Mouse (Mus musculus): ENCODE data around the gene Stag2. TPM values are rescaled to one million over a fixed set of nuclear protein-coding genes. Genes with fewer than 3 reads are reported as not detected.
A peak's percentile ranks its signal among the peaks of the same experiment; 100 is the strongest.

Gene Stag2
- 10 to 100 TPM; 53.1 to 53.3 TPM for total RNA-seq (2021)

DNA sequence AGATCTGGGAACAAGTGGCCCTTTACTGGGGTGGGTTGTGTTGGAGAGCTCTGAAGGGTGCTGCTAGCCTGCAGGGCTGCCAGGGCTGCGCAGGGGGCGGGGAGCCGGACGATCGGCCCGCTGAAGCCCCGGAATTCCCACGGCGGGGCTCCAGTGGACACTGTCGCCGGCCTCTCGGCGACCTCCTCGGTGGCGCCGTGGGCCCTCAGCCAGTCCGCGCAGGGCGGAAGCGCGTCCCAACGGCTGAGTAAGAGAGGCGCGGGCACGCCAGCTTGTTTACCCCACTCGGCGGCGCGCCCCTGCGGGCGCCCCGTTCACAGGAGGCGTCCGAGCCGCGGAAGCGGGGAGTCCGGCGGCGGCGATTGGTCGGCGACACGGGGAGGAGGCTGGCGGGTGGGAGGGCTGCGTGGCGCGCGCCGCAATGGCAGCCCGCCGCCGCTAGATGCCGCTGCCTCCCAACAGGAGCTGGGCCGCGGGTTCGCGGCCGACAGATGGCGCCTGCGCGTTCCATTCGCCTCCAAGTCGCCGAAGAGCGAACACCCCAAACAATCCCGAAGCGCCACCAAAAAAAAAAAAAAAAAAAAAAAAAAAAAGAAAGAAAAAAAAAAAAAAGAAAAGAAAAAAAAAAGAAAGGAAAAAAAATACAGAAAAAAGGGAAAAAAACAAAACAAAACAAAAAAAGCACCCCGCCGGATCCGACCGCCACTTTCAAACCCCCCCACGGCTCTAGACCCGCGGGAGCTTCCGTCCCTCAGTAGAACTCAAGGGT, at the start of gene Stag2:
TSS of gene Stag2 (plus strand) at position 530 of the 769 bp plus-strand sequence.
- DNase-seq = peak; percentile 83 to 84

DNA sequence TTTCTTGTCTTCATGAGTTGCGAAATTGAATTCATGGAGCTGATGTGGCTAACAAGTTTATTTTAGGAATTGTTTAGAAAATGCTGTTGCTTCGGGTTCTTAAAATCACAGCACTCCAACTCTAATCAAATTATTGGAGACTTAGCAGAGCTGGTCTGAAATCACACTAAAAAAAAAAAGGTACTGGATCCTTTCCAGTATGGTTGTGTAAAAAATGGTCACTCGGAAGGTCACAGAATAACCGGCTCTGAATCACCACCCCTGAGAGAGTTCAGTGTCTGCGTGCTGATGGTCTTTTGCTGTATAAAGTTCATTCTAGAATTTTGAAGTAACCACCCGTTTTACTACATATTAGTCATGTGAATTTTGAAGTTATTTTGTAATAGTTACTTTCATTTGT, 42.0 kb upstream of the Stag2 start:
- DNase-seq = no peak

DNA sequence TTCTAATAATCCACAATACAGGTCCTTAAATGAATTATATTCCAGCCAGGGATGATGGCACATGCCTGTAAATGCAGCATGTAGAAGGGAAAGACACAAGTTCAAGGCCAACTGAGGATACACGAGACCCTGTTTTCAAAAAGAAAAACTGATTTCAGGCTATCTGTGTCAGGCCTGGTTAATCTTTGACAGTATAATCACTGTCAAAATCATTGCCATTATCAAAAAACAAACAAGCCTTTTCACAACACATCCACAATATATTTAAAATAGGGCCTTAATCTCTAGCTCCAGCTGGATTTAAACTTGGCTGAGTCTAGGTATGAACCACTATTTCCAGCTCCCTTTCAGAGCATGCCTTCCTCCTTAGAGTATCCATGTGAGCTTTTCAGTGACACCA, 38.5 kb upstream of the Stag2 start:
- no peak for DNase-seq

DNA sequence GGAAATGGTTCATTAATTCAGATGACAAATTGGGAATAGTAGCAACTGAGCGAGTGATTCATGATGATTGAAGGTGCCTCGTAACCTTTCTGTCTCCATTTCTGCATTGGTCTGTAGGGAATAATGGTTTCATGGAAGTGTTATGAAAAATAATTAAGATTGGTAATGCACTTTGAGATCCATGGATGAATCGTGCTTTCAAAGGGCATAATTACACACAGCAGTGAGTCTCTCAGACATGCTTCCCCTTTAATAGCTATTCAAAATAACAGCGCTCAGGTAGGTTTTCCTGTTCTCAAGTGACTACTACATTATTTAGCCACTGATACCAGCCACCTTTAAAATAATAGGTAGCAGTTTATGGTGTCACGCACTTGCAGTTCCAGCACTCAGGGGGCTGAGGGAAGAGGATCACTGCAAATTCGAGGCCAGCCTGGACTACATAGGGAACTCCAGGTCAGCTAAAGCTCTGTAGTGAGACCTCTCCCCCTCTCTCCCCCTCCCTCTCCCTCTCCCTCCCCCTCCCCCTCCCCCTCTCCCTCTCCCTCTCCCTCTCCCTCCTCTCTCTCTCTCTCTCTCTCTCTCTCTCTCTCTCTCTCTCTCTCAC, 29.6 kb upstream of the Stag2 start:
- DNase-seq = no peak

DNA sequence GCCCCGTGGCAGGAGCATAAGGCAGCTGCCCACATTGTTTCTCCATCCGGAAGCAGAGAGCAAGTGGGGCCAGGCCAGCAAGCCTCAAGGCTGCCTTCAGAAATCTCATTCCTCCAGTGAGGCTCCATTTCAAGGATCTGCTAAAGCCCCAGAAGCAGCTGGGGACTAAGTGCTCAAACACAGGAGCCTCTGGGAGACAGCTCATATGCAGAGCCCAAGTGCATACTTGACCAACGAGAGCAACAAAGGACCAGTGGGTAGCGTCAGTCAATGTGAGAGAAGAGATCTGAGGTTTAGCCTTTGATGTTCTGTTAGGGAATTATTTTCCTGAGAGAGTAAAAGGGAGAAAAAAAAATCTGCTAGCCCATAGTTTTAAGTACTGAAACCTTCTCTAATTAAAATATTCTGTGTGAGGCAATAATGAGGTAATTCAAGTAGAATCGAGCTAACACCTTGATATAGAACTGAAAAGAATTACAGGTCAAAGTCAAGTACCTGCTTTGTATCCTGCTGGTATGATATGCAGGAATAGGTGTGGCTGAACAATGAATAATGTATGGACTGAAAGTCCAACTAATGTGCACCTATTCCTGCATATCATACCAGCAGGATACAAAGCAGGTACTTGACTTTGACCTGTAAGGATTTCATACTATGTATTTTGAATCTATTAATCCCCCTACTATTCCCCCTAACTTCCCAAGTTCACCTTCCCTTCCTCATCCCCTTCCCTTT, 24.0 kb upstream of the Stag2 start:
- no peak for DNase-seq

DNA sequence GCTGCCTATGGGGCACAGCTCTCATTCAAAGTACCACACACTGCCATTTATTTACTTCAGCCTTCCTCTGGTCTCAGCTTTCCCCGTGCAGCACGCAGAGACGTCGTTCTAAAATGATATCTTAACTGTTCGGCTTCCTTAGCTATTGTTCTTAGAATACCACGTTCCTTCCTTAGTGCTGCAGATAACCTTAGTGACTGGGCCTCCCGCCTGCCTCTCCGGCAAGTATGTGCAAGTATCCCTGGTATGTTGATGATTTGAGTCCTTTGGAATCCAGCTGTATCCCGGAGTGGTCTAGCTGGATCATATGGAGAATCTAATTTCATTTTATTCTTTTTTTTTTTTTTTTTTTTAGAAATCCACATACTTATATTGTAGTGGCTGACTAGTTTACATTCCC, 9.2 kb upstream of the Stag2 start:
- no peak for DNase-seq

DNA sequence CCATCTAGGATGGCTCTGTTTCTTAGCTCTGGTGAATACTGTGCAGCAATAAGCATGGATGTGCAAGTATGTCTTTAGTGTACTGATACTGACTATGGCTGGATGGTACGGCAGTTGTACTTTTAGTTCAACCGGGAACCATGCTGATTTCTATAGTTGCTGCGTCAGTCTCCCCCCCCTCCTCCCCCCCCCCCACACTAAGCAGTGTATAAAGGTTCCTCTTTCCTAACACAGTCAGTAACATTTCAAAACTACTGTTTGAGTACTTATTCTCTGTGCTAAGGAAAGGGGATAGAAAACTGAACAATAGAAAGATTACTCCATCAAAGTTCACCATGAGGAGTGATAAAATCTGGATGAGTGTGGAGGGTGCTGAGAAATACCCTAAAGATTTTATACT, 6.5 kb upstream of the Stag2 start:
- DNase-seq = no peak

DNA sequence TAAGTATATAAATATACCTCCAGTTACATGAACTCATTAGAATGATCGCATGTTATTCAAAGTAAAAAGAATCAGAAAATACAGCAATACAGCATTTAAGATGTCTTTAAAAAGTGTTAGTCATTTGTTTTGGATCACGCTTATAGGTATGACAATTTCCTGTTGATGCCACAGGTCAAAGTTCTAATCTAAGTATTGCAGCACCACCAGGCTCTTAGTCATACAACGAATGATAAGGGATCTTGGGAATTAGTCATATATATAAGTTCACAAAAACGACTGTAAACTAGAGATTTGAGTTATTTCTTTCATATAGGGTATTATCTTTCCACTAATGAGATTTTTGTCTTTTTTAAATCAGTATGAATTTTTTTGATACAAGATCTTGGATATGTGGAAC, 5.1 kb upstream of the Stag2 start:
- DNase-seq = no peak

DNA sequence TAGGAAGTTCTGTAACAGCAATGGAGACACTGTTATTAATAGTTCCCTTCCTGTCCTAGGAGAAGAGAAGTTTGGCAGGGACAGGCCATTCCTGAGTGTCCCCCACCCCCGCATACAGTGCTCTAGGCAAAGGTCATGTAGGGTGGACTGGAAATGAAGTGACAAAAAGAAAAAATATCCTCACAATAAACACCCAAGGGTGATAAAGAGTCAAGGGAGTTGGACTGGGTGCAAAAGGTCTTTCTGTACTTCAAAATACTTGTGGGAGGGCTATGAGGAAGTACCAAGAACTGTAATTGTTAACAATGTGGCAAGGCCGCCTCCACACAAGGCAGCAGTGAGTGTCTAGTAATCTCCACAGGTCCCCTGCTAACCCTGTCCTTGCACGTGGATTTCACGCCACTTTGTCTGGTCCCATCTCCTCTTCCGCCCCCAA, 1.1 kb upstream of the Stag2 start:
- DNase-seq = no peak

DNA sequence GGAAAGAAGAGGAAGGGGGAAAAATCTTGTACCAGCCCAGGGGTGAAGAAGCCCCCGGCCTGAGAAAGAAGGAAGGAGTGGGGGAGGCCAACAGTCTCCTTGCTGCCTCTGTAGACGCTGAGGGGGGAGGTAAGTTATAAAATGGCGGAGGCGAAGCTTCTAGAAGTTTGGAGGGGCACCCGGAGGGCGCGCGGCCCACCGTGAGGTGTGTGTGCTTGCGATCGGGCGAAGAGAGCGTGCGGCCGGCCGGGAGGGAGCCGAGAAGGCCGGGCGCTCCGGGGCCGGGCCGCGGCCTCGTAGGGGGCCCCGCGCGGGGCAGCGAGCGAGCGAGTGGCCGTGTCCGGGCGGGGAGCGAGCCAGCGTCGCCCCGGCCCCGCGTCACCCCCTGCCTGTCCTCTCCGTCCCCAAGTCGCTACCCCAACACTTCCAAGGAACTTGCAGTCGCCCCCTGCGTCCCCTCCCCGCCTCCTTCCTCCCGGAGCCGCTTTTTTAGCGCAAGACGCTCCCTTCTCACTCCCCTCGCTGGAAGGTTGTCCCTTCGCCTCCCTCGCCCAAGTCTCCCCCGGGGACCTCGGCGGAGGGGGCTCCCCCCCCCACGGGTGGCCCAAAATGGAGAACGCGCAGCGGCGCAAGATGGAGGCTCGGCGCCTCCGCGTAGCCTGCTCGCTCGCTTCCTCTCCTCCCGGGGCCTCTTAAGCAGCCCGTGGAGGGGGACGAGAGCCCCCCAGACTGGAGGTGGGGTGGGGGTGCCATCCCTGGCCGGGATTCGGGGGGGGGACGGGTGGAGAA, 634 bp downstream of the Stag2 start:
- peak; percentile 25 to 36 for DNase-seq

DNA sequence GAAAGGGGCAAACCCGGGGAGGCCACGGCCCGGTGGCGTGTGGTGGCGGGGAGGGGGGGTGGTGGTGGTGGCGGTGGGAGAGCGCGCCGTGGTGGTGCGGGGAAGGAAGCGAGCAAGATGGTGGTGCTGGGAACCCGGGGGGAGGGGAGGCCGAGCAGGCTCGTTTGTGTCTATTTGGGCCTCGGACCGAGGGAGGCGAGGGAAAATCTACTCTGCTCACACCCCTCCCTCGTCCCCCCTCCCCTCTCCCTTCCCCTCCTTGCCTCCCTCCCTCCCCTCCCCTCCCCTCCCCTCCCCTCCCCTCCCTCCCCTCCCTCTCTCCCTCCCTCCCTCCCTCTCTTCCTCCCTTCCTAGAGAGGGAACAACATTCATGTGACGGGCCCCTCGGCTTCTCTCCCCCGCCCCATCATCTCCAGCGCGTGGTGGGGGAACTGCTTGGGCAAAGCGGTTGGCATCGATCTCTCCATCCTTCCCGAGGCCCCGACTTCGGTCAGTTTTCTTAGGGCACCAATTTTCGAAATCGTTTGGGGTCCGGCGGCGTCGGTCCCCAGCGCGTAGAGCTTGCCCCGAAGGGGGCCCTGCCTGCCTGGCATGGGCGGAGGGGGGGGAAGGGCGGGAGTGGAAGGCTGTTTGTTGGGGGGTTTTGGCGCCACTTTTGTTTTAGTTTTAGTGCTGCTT, 1.4 kb downstream of the Stag2 start:
- peak; percentile 66 to 71 for DNase-seq

DNA sequence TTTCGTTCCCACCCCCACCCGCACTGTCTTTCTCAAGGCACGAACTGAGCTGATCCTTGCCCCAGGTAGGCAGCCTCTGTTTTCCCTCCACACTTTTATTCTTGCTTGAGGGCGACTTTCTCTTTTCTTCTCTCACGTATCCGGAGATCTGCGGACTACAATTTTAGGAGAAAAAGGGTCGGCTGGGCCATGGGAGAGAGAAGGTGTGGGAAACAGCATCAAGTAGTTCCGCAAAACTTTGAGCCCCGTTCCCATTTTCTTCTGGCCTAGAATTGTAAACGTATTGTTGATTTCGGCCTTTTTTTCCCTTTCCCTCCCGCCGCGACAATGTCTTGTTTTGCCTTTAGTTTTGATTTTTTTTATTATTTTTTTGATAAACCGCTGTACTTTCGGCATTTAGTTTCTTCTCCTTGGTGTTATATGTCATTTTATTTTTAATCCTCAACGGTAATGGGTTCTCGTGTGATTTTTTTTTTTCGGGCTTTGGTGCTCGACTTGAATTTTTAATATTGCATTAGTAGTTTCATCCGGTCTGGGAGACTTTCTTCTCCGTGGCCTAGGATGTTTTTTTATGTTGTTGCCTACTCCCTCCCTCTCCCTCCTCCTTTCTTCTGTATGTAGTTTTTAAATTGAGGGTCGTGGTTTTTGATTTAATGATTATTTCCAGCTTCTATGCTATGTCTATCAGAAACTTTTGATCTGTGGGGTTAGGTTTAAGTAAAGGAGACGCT, 2.1 kb downstream of the Stag2 start:
- DNase-seq = no peak

DNA sequence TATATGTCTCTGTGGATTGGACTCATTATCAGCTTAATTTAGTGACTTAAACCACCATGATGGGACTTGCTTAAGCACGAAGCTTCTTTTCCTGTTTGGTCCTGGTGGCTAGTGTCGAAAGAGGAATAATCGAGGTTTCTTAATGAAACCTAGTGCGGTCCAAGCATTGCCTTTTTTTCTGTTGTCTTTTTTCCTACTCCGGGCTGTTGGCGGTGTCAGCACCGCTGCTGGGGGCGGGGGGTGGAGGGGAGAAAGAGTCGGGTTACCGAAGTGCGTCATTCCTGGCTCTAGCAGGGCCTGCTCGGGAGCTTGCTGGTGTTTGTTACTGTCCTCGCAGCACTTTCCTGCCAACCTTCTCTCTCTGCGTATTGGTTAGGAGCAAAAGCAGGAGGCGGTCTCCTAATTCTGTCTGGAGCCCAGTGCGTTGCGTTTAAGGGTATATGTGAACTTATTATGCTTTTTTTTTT, 2.8 kb downstream of the Stag2 start:
- peak; percentile 63 to 69 for DNase-seq

DNA sequence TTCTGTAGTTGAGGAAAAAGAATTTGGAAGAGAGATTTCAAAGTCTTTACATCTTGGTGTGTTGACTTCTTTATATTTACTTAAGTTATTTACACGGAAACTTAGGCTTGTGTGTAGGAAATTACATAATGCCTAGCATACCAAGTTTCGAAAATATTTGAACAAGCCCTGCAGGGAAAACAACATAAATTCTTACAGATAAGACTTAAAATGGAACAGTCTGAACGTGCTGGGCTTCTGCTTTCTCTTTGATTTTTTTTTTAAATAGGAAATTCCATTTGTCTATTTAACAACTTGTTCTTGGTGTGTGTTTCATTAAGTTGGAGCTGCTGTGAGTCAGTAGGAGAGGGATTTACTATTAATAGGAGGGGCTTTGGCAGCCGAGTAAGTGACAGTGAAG, 3.9 kb downstream of the Stag2 start:
- no peak for DNase-seq

DNA sequence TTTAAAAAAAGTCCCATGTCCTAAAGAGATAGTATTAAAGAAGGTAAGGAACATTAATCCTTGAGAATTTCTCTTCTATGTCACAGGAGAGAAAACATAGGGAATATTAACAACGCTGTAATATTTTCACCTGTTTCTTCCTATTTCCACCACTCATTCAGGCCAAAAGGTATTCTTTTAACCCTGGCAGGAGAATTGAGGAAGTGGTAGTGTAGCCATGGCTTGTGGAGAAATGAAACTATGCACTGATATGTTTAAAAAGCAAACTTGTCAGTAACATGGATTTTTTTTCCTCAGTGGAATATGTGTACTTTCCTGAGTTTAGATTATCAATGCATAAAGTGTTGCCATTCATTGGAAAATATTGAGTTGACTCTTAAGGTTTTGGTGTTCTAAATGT, 16.3 kb downstream of the Stag2 start:
- no peak for DNase-seq

DNA sequence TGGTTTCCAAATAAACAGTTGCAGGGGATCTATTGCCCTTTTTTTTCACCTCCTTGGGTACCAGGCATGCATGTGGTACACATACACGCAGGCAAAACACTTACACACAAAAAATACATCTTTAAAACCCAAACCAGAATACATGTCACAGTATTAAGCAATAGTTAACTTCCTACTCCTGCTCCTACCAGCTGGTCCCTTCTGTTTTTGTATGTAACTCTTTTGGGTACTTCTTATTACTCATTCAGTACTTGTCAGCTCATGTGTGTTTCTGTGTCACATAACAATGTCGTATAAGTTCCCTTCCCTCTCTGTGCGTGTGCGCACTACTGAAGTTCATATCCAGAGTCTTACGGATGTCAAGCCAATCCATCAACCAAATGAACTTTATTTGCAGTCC, 21.7 kb downstream of the Stag2 start:
- DNase-seq = no peak

DNA sequence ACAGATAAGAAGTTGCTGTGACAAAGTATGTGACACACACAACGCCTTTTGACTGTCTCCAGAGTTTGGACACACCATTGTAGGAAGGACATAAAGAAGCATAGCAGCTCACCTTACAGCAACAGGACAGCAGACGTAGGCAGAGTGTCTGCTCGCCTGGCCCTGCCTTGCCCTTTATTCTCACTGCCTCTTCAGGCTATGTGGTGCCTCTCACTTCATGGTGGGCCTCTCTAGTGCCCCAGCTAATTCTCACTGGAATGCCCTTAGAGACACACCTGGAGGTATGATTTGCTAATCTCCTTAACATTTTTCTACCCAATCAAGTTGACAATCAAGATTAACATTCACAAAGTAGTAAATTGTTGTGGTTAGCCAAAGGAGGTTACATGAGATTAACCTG, 38.5 kb downstream of the Stag2 start:
- no peak for DNase-seq

DNA sequence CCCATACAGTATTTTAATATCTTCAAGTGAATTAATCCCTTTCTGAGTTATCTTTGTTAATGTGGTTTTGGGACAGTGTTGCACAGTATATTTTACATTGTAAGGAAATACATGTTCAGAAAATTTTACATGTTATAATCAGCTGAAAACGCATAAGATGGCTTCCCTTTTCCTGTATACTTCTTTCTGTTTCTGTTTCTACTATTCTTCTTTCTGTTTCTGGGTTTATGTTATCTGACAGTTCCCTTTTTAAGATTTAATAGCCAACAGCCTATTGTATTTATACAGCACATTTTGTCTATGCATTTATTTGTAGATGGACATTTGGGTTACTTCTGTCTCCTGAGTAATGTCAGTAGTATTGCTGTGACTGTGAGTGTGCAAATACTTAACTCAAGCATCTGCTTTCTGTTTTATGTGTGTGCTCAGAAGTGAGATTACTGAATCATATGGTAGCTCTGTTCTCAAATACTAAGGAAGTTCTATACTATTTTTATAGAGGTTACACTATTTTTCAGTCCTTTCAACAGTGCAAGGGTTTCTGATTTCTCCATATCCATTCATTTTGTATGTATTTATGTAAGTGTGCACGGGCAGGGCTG, 39.8 kb downstream of the Stag2 start:
- DNase-seq = no peak

DNA sequence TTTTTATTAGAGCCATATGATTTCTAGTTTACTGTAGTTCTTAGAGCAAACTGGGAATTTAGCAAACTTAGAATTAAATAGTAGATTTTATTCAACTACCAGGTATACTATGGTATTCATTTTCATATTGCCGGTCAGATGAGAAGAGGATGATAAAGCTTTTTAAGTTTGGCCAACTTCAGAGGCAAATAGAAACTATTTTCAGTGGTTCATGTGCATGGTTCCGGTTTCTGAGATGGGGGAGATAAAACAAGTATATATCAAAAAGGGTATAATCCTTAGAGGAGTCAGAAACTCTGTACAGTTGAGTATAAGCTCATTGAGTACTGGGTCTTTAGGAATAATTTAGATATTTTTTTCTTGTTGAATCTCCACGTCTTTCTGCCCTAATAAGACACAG, 45.5 kb downstream of the Stag2 start:
- no peak for DNase-seq

DNA sequence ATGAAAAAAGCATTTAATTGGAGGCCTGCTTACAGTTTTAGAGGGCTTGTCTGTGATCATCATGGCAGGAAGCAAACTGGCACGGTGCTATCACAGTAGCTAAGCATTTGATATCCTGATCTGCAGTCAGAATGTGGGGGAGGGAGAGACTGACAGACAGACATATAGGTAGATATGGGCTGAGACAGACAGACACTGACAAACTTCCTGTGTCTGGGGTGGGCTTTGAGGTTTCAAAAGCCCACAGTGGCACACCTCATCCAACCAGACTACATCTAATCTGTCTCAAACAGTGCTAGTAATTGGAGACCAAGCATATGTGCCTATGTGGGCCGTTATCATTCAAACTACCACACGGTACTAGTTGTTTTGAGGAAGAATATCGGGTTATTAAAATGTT, 53.4 kb downstream of the Stag2 start:
- no peak for DNase-seq

DNA sequence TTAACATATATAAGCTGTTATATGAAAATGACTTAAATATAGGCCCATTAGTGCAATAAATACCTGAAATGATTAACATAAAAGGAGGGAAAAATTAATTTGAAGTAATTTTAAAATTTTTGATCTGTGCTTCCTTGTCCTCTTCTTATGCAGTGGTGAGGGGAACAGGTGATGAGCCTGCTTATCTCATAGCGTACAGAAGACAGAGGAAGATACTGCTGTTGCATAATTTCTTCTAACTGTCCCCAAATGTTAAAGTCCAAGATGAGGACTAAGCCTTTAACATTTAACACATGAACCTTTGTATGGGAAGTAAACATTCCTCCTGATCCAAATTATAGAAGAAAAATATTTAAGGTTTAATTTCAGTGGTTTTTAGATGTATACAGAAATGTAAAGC, 66.6 kb downstream of the Stag2 start:
- no peak for DNase-seq
